Mouse (Mus musculus) right cerebral cortex, postnatal 25 days (tissue): ENCODE data around the gene Stk32c.
A peak's percentile ranks its signal among the peaks of the same experiment; 100 is the strongest.

Source experiments
- DNase-seq: peaks from one replicate; pipeline ENCODE4 v3.0.0; 2022

Stk32c gene

GRCm38 (mm10) chr7:139139921-139140461 is 73.1 kb downstream of the Stk32c start:
- no peak for DNase-seq

GRCm38 (mm10) chr7:139136906-139137491 is 76.1 kb downstream of the Stk32c start:
- DNase-seq = peak; percentile 48

- DNase-seq = no peak
Observed at GRCm38 (mm10) chr7:139135236-139135635, 77.9 kb downstream of the Stk32c start.

GRCm38 (mm10) chr7:139133446-139133845 is 79.7 kb downstream of the Stk32c start:
- DNase-seq = no peak

GRCm38 (mm10) chr7:139131538-139131937 is 81.6 kb downstream of the Stk32c start:
- DNase-seq = no peak

GRCm38 (mm10) chr7:139130361-139130760 is 82.7 kb downstream of the Stk32c start:
- DNase-seq = no peak

- no peak for DNase-seq
Observed at GRCm38 (mm10) chr7:139128994-139129393, 84.1 kb downstream of the Stk32c start.

GRCm38 (mm10) chr7:139126549-139126948 is 86.6 kb downstream of the Stk32c start:
- no peak for DNase-seq

GRCm38 (mm10) chr7:139125881-139126280 is 87.2 kb downstream of the Stk32c start:
- no peak for DNase-seq

- no peak for DNase-seq
Observed at GRCm38 (mm10) chr7:139119775-139120153, 93.3 kb downstream of the Stk32c start.

GRCm38 (mm10) chr7:139119152-139119774 is 93.8 kb downstream of the Stk32c start:
- peak; percentile 81 for DNase-seq

- DNase-seq = no peak
Observed at GRCm38 (mm10) chr7:139107908-139108650, 105.0 kb downstream of the Stk32c start.

GRCm38 (mm10) chr7:139105705-139106104 is 107.4 kb downstream of the Stk32c start:
- DNase-seq = no peak

GRCm38 (mm10) chr7:139105076-139105475 is 108.0 kb downstream of the Stk32c start:
- no peak for DNase-seq

GRCm38 (mm10) chr7:139103960-139104381 is 109.1 kb downstream of the Stk32c start:
- no peak for DNase-seq

- no peak for DNase-seq
Observed at GRCm38 (mm10) chr7:139101826-139102225, 111.3 kb downstream of the Stk32c start.

- no peak for DNase-seq
Observed at GRCm38 (mm10) chr7:139101286-139101804, 111.8 kb downstream of the Stk32c start.

- no peak for DNase-seq
Observed at GRCm38 (mm10) chr7:139100531-139101095, 112.5 kb downstream of the Stk32c start.

- no peak for DNase-seq
Observed at GRCm38 (mm10) chr7:139096399-139096798, 116.7 kb downstream of the Stk32c start.

- DNase-seq = no peak
Observed at GRCm38 (mm10) chr7:139095282-139095681, 117.8 kb downstream of the Stk32c start.

GRCm38 (mm10) chr7:139094761-139095160 is 118.3 kb downstream of the Stk32c start:
- DNase-seq = no peak

- no peak for DNase-seq
Observed at GRCm38 (mm10) chr7:139093781-139094180, 119.3 kb downstream of the Stk32c start.

- peak; percentile 57 for DNase-seq
Observed at GRCm38 (mm10) chr7:139093124-139093523, 120.0 kb downstream of the Stk32c start.
